Mouse (Mus musculus) thymus, postnatal 25 days (tissue): ENCODE measurements at regions not wholly inside any gene's neighbourhood (a gene's known extent, or its start where the extent isn't known, plus 50 kb on each side); places are given as distances from the start of the nearest gene placed in this dataset.
"Not testable (repeated sequence)": the region's sequence is repeated elsewhere in the genome, so short reads cannot be mapped to it uniquely, and the experiment has no call there.

Experiments
- DNase-seq: peaks from one replicate; pipeline ENCODE4 v3.0.0; 2022

GRCm38 (mm10) chr17:13555311-13556059 lies 201.1 kb downstream of the Tcp10c start:
- DNase-seq, result not testable (repeated sequence)

- not testable (repeated sequence) for DNase-seq
Measured at GRCm38 (mm10) chr17:13556060-13556660, 201.8 kb downstream of the Tcp10c start.

- DNase-seq, result no peak
Measured at GRCm38 (mm10) chr17:13558863-13559262, 201.5 kb upstream of the Afdn start.

- no peak for DNase-seq
Measured at GRCm38 (mm10) chr17:13561342-13561741, 199.0 kb upstream of the Afdn start.

- no peak for DNase-seq
Measured at GRCm38 (mm10) chr17:13562974-13563373, 197.4 kb upstream of the Afdn start.

GRCm38 (mm10) chr17:13564800-13565199 lies 195.5 kb upstream of the Afdn start:
- no peak for DNase-seq

GRCm38 (mm10) chr17:13566680-13567079 lies 193.7 kb upstream of the Afdn start:
- no peak for DNase-seq

GRCm38 (mm10) chr17:13567183-13567582 lies 193.2 kb upstream of the Afdn start:
- DNase-seq, result no peak

GRCm38 (mm10) chr17:13570796-13571195 lies 189.5 kb upstream of the Afdn start:
- no peak for DNase-seq

GRCm38 (mm10) chr17:13572204-13572833 lies 188.0 kb upstream of the Afdn start:
- no peak for DNase-seq

- DNase-seq, result peak; percentile 58
Measured at GRCm38 (mm10) chr17:13573036-13573435, 187.3 kb upstream of the Afdn start.

GRCm38 (mm10) chr17:13574122-13574521 lies 186.2 kb upstream of the Afdn start:
- DNase-seq, result no peak

GRCm38 (mm10) chr17:13574682-13575444 lies 185.5 kb upstream of the Afdn start:
- no peak for DNase-seq

- DNase-seq, result no peak
Measured at GRCm38 (mm10) chr17:13577798-13578197, 182.5 kb upstream of the Afdn start.

- no peak for DNase-seq
Measured at GRCm38 (mm10) chr17:13581214-13581920, 179.0 kb upstream of the Afdn start.

- no peak for DNase-seq
Measured at GRCm38 (mm10) chr17:13581995-13582588, 178.2 kb upstream of the Afdn start.

- no peak for DNase-seq
Measured at GRCm38 (mm10) chr17:13583475-13584233, 176.7 kb upstream of the Afdn start.

- no peak for DNase-seq
Measured at GRCm38 (mm10) chr17:13584394-13584793, 175.9 kb upstream of the Afdn start.

GRCm38 (mm10) chr17:13590240-13590837 lies 170.0 kb upstream of the Afdn start:
- DNase-seq, result not testable (repeated sequence)
